Mouse (Mus musculus) C2C12 (cell line): ENCODE measurements around the gene Tenm4.

Experiments
- CTCF ChIP-seq: IDR thresholded peaks from one replicate; pipeline ENCODE4 v1.5.1; 2011; ENCODE audit not compliant: control insufficient read depth, insufficient read depth, insufficient read length
- FOSL1 ChIP-seq: IDR thresholded peaks from one replicate; pipeline ENCODE4 v1.8.0; 2011; ENCODE audit warnings: mild to moderate bottlenecking, low read length; ENCODE audit not compliant: poor library complexity, insufficient read depth, severe bottlenecking
- MAX ChIP-seq: IDR thresholded peaks from one replicate; pipeline ENCODE4 v1.6.1; 2011; ENCODE audit warnings: mild to moderate bottlenecking, control low read depth
- MYOD1 ChIP-seq: IDR thresholded peaks from one replicate; pipeline ENCODE4 v1.6.1; 2011; ENCODE audit warnings: low read depth; ENCODE audit not compliant: control insufficient read depth, insufficient read length
- MYOG ChIP-seq: IDR thresholded peaks from one replicate; pipeline ENCODE4 v1.6.1; 2011; ENCODE audit not compliant: control insufficient read depth, insufficient read length; ENCODE audit errors: extremely low read depth
- USF1 ChIP-seq: IDR thresholded peaks from one replicate; pipeline ENCODE4 v1.6.1; 2011; ENCODE audit warnings: low read depth, mild to moderate bottlenecking, control low read depth, moderate library complexity

GRCm38 (mm10) chr7:96679746-96680145 is 508.7 kb downstream of the Tenm4 start:
- no peak for TF ChIP-seq CTCF
- no peak for TF ChIP-seq USF1
- no peak for TF ChIP-seq MYOG
- no peak for TF ChIP-seq MYOD1
- TF ChIP-seq FOSL1: no peak
- TF ChIP-seq MAX: no peak
